Mouse (Mus musculus): ENCODE results near the gene Rassf6.

Rassf6 gene

GRCm38 (mm10) chr5:90571216-90571615 lies 69.2 kb downstream of the Rassf6 start:
- DNase-seq (ENCODE audit: low read depth, low spot score), result no peak

GRCm38 (mm10) chr5:90568338-90568737 lies 72.1 kb downstream of the Rassf6 start:
- no peak for DNase-seq (ENCODE audit: low read depth, low spot score)

GRCm38 (mm10) chr5:90567788-90568187 lies 72.7 kb downstream of the Rassf6 start:
- no peak for DNase-seq (ENCODE audit: low read depth, low spot score)

GRCm38 (mm10) chr5:90565205-90565604 lies 75.3 kb downstream of the Rassf6 start:
- DNase-seq (ENCODE audit: low read depth, low spot score), result no peak

GRCm38 (mm10) chr5:90564161-90564560 lies 76.3 kb downstream of the Rassf6 start:
- no peak for DNase-seq (ENCODE audit: low read depth, low spot score)

- no peak for DNase-seq (ENCODE audit: low read depth, low spot score)
Measured at GRCm38 (mm10) chr5:90562880-90563279, 77.6 kb downstream of the Rassf6 start.

GRCm38 (mm10) chr5:90561721-90562275 lies 78.7 kb downstream of the Rassf6 start:
- no peak for DNase-seq (ENCODE audit: low read depth, low spot score)

GRCm38 (mm10) chr5:90560743-90561142 lies 79.7 kb downstream of the Rassf6 start, which contains the start of gene 5830473C10Rik:
Gene 5830473C10Rik (plus strand): TSS chr5:90561107.
- DNase-seq (ENCODE audit: low read depth, low spot score), result no peak

GRCm38 (mm10) chr5:90556052-90556451 lies 84.4 kb downstream of the Rassf6 start:
- no peak for DNase-seq (ENCODE audit: low read depth, low spot score)
